Mouse (Mus musculus): ENCODE measurements around the gene Ubqln4.
A peak's percentile ranks its signal among the peaks of the same experiment; 100 is the strongest.

The Ubqln4 gene

GRCm38 (mm10) chr3:88607065-88607757 lies 53.7 kb downstream of the Ubqln4 start:
- peak; percentile 91 for DNase-seq

- DNase-seq: no peak
Measured at GRCm38 (mm10) chr3:88607758-88608138, 54.2 kb downstream of the Ubqln4 start.

GRCm38 (mm10) chr3:88609066-88609465 lies 55.5 kb downstream of the Ubqln4 start:
- no peak for DNase-seq

- DNase-seq: no peak
Measured at GRCm38 (mm10) chr3:88614418-88614817, 60.9 kb downstream of the Ubqln4 start.

- peak; percentile 71 for DNase-seq
Measured at GRCm38 (mm10) chr3:88615117-88615516, 61.6 kb downstream of the Ubqln4 start.

- peak; percentile 64 for DNase-seq
Measured at GRCm38 (mm10) chr3:88615902-88616391, 62.4 kb downstream of the Ubqln4 start.

- no peak for DNase-seq
Measured at GRCm38 (mm10) chr3:88616951-88617500, 63.5 kb downstream of the Ubqln4 start.

GRCm38 (mm10) chr3:88618074-88618871 lies 64.7 kb downstream of the Ubqln4 start:
- peak; percentile 40 for DNase-seq
